Mouse (Mus musculus) kidney, adult 18-20 months (tissue): ENCODE results near the gene Acoxl.

Source experiments
- DNase-seq: peaks from one replicate; pipeline ENCODE4 v3.0.0; 2021

The Acoxl gene

DNA sequence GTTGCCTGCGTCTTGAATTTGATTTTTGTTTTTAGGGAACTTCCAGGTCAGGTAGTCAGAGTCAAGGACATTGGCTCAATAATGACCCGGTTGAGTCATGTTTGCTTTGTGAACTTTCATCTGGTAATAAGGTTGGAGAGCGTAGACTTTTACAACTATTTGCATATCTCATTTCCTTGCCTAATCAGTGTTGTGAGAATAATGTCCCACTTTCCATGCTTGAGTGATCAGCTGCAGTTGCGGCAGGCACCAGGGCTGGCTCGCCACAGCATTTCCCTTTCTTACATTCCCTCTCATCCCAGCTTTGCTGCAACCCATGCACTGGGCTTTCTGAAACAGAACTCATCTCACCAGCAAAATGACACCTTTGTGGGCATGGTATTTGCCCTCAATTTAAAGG, 59.0 kb downstream of the Acoxl start:
- DNase-seq, result peak; percentile 15

DNA sequence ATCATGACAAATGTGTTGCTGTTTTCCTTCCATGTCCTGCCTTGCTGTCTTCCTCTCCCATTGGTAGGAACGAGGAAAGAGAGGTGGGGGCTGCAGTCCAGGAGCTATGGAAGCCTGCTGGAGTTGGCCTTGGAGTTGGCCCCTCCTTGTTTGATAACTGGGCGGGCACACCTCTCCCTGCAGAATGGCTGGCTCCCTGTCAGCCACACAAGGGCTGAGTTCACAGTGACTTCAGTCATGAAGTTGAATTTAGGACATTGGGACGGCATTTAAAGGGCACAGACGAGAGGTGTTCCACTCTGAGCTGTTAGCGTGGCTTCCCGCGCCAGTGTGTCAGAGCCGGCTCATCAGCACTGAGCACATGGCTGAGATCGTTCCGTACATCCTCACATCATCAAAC, 66.2 kb downstream of the Acoxl start:
- no peak for DNase-seq

GRCm38 (mm10) chr2:127906973-127907678, 68.5 kb downstream of the Acoxl start:
- no peak for DNase-seq

GRCm38 (mm10) chr2:127907679-127908042, 69.0 kb downstream of the Acoxl start:
- DNase-seq, result peak; percentile 7

DNA sequence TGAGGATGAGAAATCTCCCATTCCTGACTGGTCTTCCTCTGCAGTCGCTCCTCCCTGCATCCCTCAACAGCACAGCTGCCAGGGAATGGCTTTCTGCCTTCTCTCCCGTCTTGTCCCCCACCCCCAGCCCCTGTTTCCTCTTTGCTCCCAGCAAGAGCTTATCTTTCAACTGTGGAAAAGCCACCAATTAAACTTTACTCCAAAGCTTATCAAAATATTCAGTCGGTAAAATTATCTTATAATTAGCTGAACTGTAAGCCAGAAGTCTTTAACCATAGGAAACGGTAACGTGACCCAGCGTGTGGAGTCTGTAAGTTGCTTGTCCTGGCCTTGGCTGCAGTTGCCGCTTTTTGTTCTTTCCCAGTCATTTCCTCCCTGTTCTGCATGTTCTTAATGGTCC, 70.2 kb downstream of the Acoxl start:
- DNase-seq, result no peak

DNA sequence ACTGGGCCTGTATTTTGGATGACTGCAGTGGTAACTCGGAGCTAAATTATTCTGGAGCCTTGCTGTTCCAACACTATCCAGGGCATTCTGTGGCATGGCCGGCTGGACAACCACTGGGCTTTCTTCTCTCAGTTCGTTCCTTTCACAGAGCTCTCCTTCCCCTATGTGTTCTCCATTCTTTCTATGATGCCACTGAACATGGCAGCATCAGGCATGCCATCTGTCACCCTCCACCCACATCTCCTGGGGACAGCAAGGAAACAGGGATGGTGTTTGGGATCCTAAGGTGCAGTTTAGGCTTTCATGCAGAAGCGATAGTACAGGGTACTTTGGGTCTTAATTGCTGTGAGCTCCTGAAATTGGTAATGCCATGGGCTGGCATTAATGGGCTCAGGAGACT, 71.1 kb downstream of the Acoxl start:
- DNase-seq, result no peak

- DNase-seq, result no peak
Observed at GRCm38 (mm10) chr2:127911579-127911978, 72.9 kb downstream of the Acoxl start.

DNA sequence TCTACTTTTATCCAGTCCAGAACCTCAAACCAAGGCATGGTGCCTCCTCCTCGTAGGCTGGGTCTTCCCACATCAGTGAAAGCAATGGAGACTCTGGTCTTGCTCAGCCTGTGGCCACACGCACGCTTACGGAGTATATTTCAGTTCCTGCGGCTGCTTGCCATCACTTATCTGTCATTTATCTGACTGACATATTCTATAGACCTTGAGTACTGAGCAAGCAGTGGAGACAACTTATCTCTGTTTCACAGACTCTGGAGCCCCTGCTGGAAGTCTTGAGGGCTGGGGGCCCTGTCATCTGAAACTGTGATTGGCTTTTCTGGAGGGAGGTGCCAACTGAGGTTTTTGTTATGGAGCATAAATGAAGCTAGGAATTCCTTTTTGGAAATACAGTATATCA, 75.4 kb downstream of the Acoxl start:
- DNase-seq, result no peak

GRCm38 (mm10) chr2:127916804-127917410, 78.2 kb downstream of the Acoxl start:
- no peak for DNase-seq

DNA sequence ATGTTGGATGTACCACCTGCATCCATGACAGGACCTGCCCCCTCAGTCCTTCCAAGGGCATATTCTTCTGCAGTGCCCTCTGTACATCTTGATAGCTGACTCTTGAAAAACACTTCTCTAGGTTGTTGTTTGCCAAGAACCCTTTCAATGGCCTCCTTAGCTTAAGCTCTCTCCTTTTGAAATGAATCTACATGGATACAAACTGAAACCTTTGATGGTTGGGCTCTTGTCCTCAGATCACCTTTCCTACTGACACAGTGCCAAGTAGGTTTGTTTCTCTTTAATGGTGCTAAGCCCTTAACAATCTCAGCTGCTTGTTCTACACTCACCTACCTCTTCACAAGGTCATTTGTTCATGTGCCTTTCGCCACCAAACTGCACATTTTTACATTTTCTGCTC, 81.1 kb downstream of the Acoxl start:
- no peak for DNase-seq

DNA sequence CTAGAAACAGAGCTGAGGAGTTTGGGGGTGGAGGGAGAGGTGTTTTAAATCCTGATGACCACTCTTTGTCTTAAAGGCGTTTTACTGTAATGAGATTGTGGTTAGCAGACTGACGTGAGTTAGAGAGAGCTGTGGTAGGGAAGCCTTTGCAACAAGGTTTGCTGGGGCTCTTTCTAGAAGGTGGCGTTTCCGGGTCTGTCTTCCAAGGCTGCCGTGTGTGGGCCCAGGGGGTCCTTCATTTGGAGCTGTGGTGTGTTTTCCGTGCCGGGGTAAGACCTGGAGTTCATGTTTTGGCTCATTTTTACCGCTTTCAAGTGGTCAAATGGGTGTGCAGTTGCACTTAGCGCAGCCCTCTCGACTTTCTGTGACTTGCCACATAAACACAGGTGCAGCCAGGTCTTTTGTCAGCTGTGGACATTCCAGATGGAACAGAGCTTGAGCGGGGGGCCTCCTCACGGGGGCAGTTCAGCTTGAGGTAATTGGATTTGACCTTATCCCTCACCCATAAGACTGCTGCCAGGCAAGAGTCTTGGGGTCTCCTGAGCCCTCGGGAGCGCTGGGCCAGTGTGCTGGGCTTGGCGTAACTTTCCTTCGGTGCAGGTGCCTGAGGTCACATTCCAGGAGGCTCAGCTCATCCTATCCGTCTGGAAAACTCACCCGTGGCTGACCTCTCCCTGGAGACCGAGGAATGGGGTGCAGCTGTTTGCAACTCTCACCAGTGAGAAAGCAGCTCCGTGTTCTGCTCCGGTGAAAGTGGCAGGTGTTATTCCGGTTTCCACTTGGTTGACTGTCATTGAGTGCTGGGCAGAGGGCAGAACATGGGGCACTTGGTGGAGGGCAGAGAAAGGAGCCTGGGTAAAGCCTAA, 83.6 kb downstream of the Acoxl start:
- DNase-seq, result peak; percentile 14

DNA sequence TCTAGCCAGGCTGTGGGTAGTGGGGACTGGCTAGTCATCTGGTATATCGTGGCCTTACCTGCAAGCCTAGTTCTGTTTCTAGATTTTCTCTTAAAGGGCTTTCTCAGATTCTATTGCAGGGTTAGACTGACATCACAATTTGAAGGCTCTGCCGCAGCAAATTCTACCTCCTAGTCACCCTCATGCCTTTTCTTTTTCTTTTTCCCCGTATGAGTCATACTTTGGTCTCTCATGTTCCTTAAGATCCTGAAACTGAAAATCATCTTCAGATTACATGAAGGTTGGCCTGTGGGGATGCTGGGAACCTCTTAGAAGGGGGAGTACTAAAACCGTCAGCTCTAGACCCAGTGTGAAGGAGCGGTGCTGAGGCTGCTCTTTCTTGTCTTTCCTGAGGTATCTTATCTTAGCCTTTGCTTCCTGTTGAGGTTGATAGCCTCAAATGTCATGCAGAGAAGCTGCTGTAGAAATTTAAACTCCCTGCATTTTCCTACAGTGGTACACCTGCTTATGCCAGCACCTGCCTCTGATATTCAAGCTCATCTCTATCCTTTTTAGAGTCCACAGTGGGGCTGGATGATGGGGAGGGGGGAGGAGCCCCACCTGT, 84.5 kb downstream of the Acoxl start:
- no peak for DNase-seq

- no peak for DNase-seq
Observed at GRCm38 (mm10) chr2:127926679-127927324, 88.1 kb downstream of the Acoxl start.

- no peak for DNase-seq
Observed at GRCm38 (mm10) chr2:127927452-127928273, 89.0 kb downstream of the Acoxl start.

GRCm38 (mm10) chr2:127928279-127928678, 89.6 kb downstream of the Acoxl start:
- DNase-seq, result no peak

- no peak for DNase-seq
Observed at GRCm38 (mm10) chr2:127928871-127929270, 90.2 kb downstream of the Acoxl start.

DNA sequence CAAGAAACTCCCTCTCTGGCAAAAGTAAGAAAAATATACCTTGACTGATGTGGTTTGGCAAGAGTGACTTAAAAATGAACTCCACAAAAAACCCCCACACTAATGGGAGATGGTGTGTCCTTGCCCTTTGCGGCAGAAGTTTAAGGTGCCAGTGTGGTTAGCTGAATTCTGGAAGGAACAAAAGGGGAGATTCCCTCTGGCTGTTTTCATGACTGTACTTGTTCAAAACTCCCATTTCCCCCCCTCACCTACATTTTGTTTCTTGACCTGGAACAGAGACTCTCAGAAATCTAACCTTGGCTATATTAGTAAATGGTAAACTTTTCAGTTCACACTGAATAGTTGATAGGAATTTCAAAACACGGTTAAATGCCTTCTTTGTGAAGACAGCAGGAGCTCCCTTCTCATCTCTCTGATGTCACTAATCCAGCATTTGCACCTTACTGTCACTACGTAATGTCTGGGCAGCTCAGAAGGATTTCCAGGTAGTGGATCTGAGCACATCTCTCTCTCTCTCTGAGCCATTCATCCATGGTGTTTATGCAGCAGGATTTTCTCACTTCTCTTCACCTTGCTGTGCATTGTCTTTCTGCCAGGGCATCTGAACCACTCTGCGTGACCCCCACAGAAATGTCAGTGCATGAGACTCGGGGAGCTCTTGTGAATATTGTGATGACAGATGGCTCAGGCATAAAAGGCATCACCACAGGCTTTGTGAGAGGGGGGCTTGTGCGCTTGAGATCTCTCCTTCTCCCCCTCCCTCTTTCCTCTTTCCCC, 91.5 kb downstream of the Acoxl start:
- no peak for DNase-seq

- DNase-seq, result no peak
Observed at GRCm38 (mm10) chr2:127931576-127931975, 92.9 kb downstream of the Acoxl start.

DNA sequence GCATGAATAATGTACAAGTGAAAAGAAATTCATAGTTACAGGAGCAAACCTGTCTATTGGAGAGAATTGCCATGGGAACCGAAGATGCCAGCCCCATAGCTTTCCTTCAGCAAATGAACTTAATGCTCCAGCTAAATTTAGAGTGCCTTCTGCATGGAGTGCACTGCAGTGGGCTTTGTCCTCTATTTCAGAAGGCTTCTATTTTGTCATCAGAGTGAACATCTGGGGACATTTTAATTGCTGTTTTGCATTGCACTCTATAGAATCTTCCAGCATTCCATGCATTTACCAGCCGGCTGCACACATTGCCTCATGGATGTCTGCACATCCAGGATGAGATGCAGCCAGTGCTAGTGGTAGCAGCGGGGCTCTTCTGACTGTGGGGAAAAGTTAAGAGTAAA, 94.9 kb downstream of the Acoxl start:
- no peak for DNase-seq

GRCm38 (mm10) chr2:127937079-127937478, 98.4 kb downstream of the Acoxl start:
- no peak for DNase-seq

DNA sequence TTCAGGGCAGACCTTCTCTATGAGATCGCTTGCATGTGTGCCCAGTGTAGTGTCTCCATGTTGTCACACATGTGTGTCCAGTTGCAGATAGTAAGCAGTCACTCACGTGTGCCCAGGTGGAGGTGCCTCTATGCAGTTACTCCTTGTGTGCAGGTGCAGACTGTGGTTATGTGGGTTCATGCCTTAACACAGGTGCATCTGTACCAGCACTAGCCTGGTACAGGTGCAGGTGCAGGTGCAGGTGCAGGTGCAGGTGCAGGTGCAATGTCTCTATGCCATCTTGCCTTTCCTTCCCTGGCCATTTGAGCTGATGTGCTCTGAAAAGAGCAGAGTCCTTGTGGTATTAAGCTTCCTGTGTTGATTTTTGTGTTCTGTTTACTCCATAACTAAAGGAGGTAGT, 100.5 kb downstream of the Acoxl start:
- no peak for DNase-seq
